Mouse (Mus musculus) midbrain, embryonic 14.5 days (tissue): Measurements from ENCODE around the gene Zbp1. TPM values are rescaled to one million over a fixed set of nuclear protein-coding genes. Genes with fewer than 3 reads are reported as not detected.

Experiments
- ATAC-seq: fragments of 200-750 bp; cut with Nextera tagmentation; 2 replicates; pipeline ENCODE4 v1.8.0; 2017; ENCODE audit warnings: moderate number of reproducible peaks, moderate library complexity; ENCODE audit not compliant: low FRiP score, low TSS enrichment
- DNase-seq: peaks from one replicate; pipeline ENCODE4 v3.0.0-alpha.2; 2015
- H3K27ac ChIP-seq: fragments of 300-500 bp; sonication (generic); replicated peaks from 2 replicates; pipeline ENCODE4 v1.5.1; 2014; ENCODE audit warnings: mild to moderate bottlenecking, low read depth, low read length, moderate library complexity
- H3K27me3 ChIP-seq: fragments of 300-500 bp; sonication (generic); 2 replicates; pipeline ENCODE4 v1.6.1; 2014; ENCODE audit warnings: low read length, control low read depth, mixed read lengths; ENCODE audit not compliant: control insufficient read depth, insufficient read depth
- H3K36me3 ChIP-seq: fragments of 300-500 bp; sonication (generic); 2 replicates; pipeline ENCODE4 v1.6.1; 2014; ENCODE audit warnings: low read length, control low read depth; ENCODE audit not compliant: control insufficient read depth, insufficient read depth
- H3K4me1 ChIP-seq: fragments of 300-500 bp; sonication (generic); 2 replicates; pipeline ENCODE4 v1.6.1; 2014; ENCODE audit warnings: mild to moderate bottlenecking, antibody characterized with exemption, low read length, control low read depth; ENCODE audit not compliant: control insufficient read depth, insufficient read depth
- H3K4me2 ChIP-seq: fragments of 300-500 bp; sonication (generic); 2 replicates; pipeline ENCODE4 v1.6.1; 2014; ENCODE audit warnings: mild to moderate bottlenecking, low read length, moderate library complexity
- H3K4me3 ChIP-seq: fragments of 300-500 bp; sonication (generic); replicated peaks from 2 replicates; pipeline ENCODE4 v1.5.1; 2014; ENCODE audit warnings: low read depth, low read length
- H3K9ac ChIP-seq: fragments of 300-500 bp; sonication (generic); replicated peaks from 2 replicates; pipeline ENCODE4 v1.6.1; 2014; ENCODE audit warnings: mild to moderate bottlenecking, low read length, moderate library complexity
- H3K9me3 ChIP-seq: fragments of 300-500 bp; sonication (generic); 2 replicates; pipeline ENCODE4 v1.6.1; 2016; ENCODE audit warnings: low read length, control low read depth, mixed read lengths; ENCODE audit not compliant: control insufficient read depth
- WGBS: fragments of 180-500 bp; shearing (Covaris S2); extraction: QIAGEN DNeasy Blood & Tissue Kit; methylation state at CpG from one replicate; pipeline ENCODE4 v1.1.7; 2014; 5-methylcytosine and 5-hydroxymethylcytosine counted together
- polyA plus RNA-seq: library from polyadenylated mRNA; unstranded; fragments of >200 nt; fragmentation: Nextera tagmentation; extraction: Ambion mirVana; gene quantifications from 2 replicates; pipeline ENCODE4 v1.2.1, GENCODE M21; 2014

Zbp1 gene
- polyA plus RNA-seq, 1 experiment from 2014 or later: 1.7 TPM

DNA sequence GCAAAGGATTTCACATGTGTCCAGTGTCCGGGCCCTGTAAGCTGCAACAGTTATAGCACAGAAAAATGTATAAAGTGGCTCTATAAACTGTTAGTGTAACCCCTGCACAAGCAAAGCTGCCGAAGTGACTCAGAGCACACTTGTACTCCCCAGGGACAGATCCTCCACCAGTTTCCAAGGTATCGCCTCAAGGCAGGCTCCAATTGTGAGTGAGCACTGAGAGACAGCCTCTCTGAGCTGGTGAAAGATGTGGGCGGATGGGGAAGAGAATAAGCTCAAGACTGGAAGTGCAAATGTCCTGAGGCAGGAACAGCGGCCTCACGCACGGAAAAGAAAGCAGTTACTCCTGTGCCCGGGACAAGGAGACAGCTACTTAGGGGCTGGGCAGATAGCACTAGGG, 31.2 kb upstream of the Zbp1 start:
- DNase-seq: no peak
- WGBS: 71% methylated on average over 8 of the region's 8 CpGs
- Histone ChIP-seq H3K27me3 (no peaks in the 10 kb centered on the region), H3K4me3 (no peak overlapping the region), H3K9me3 (no peaks in the 10 kb centered on the region), H3K27ac (no peak overlapping the region), H3K4me2 (no peak overlapping the region), H3K36me3 (no peaks in the 10 kb centered on the region), H3K4me1 (peaks cover 52% of the 10 kb centered on the region), H3K9ac (no peak overlapping the region)
- ATAC-seq: no peak

DNA sequence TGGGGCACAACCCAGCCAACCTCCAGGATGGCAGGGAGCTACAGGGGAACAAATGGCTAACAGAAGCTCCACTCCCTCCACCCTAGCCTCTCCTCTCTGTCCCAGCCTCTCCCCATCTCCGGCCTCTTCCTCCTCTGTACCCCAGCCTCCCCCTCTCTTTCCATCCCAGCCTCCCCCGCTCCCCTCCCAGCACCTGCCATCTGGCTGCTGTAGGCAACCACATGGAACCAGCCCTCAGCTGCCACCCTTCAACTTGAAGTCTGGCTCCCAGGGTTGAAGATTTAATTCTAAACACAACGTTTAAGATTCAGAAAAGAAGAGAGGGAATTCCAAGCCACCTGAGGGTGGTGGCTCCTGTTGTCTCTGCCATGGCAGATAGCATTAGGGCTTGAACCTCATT, 30.7 kb upstream of the Zbp1 start:
- no peak overlapping the region for H3K9ac ChIP-seq
- DNase-seq (no peak), ATAC-seq (no peak)
- no peak overlapping the region for H3K4me2 ChIP-seq
- H3K4me3 ChIP-seq: no peak overlapping the region
- WGBS: 35% methylated on average over 3 of the region's 3 CpGs
- no peaks in the 10 kb centered on the region for H3K36me3 ChIP-seq
- no peaks in the 10 kb centered on the region for H3K27me3 ChIP-seq
- H3K4me1 ChIP-seq: peaks cover 46% of the 10 kb centered on the region
- H3K9me3 ChIP-seq: no peaks in the 10 kb centered on the region
- no peak overlapping the region for H3K27ac ChIP-seq

DNA sequence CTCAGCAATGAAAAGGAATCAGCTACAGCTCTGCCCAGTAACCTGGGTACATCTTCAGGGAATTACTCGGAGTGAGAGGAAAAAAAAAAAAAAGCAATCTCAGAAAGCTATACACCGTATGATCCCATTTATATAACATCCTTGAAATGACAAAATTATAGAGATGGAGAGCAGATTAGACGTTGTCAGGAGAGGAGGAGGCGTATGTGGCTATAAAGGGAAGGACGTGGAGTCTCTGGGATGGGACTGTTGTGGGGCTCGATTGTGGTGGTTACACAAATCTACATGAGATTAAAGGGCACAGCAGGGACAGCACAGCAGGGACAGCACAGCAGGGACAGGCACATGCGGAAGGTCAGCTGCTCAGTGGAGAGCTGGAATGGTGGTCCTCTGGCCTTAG, 30.1 kb upstream of the Zbp1 start:
- Histone ChIP-seq H3K4me1 (peaks cover 41% of the 10 kb centered on the region), H3K27me3 (no peaks in the 10 kb centered on the region), H3K4me3 (no peak overlapping the region), H3K4me2 (no peak overlapping the region), H3K27ac (no peak overlapping the region), H3K9me3 (no peaks in the 10 kb centered on the region), H3K9ac (no peak overlapping the region), H3K36me3 (no peaks in the 10 kb centered on the region)
- DNase-seq: no peak
- 72% methylated on average over 7 of the region's 7 CpGs for WGBS
- ATAC-seq: no peak

DNA sequence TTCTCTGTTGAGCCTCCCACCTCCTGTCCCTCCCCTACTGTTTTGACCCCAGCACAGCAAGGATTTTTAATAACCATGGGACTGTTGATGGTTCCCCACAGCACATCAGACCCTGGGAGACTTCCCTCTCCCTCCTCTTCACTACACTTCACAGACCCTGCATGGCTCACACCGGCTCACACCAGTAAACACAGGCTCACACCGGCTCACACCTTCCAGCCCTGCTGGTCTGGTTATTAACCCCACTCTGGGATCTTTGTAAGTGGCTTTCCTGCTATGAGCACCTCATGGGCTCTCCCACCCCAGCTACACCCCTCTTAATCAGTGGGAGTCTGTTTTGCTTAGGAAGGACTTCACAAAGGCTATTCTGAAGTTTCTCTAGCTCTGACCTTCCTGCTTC, 29.2 kb upstream of the Zbp1 start:
- WGBS: 51% methylated on average over 2 of the region's 2 CpGs
- Histone ChIP-seq H3K4me2 (no peak overlapping the region), H3K27me3 (no peaks in the 10 kb centered on the region), H3K9me3 (no peaks in the 10 kb centered on the region), H3K27ac (no peak overlapping the region), H3K4me3 (no peak overlapping the region), H3K36me3 (no peaks in the 10 kb centered on the region), H3K9ac (no peak overlapping the region), H3K4me1 (peaks cover 39% of the 10 kb centered on the region)
- no peak for ATAC-seq
- no peak for DNase-seq

DNA sequence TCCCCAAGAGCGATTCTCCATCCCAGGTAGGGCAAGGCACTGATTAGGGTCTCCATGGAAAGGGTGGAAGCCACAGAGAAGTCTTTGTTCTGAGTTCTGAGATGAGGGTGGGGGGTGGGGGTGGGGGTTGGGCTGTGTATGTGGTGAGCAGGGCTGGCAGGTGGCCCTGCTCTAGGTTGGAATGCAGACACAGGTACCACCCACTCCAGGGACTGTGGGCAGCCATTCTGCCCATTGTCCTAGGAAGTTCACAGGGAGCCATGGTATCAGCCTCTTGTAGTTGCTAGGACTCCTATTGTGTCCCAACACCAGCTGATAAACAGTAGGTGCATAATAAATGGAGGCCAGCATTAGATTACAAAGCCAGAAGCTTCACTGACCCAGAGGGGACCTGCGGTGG, 28.5 kb upstream of the Zbp1 start:
- ATAC-seq: no peak
- 32% methylated on average over 2 of the region's 2 CpGs for WGBS
- Histone ChIP-seq H3K36me3 (no peaks in the 10 kb centered on the region), H3K4me3 (no peak overlapping the region), H3K27ac (no peak overlapping the region), H3K9ac (no peak overlapping the region), H3K4me1 (peaks cover 36% of the 10 kb centered on the region), H3K4me2 (no peak overlapping the region), H3K9me3 (no peaks in the 10 kb centered on the region), H3K27me3 (no peaks in the 10 kb centered on the region)
- no peak for DNase-seq

DNA sequence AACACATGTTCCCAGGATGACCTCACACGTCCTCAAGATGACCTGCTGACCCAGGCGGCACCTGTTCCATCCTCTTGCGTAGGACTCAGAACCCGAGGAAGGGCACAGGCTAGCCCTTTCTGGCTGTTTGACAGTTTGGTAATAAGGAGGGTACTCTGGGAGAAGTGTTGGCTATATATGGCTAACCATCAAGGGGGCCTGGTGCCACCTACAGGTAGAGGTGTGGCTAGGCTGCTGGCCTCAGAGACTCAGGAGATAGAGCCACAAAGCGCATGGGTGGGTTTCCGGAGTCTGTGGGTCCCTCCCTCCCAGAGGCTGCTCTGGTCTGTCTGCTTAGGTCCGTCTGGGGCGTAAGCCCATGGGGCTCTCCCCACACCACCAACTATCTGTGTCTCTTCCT, 28.0 kb upstream of the Zbp1 start:
- ATAC-seq: no peak
- H3K4me1 ChIP-seq: peaks cover 31% of the 10 kb centered on the region
- no peak overlapping the region for H3K27ac ChIP-seq
- no peaks in the 10 kb centered on the region for H3K9me3 ChIP-seq
- H3K9ac ChIP-seq: no peak overlapping the region
- H3K27me3 ChIP-seq: no peaks in the 10 kb centered on the region
- no peak for DNase-seq
- no peak overlapping the region for H3K4me3 ChIP-seq
- no peaks in the 10 kb centered on the region for H3K36me3 ChIP-seq
- H3K4me2 ChIP-seq: no peak overlapping the region
- 75% methylated on average over 8 of the region's 8 CpGs for WGBS

DNA sequence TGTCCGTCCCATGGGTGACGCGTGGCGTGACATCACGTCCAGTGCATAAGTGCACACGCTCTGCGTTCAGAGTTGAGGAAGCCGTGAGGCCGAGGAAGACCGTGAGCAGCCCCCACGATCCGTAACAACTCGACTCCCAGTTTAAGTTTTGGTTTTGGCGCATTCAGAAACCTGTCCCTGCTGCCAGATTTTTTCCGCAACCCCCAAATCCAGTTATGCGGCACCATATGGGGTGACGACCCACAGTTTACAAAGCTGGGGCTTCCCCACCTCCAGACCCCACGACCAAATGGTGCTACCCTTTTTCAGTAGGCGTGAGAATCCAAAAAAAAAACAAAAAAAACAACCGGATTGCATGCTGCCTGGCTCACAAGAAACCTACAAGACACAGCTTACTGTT, 26.5 kb upstream of the Zbp1 start:
- peaks cover 27% of the 10 kb centered on the region for H3K4me1 ChIP-seq
- WGBS: 87% methylated on average over 20 of the region's 20 CpGs
- no peaks in the 10 kb centered on the region for H3K27me3 ChIP-seq
- ATAC-seq (no peak), DNase-seq (no peak)
- no peak overlapping the region for H3K27ac ChIP-seq
- H3K4me2 ChIP-seq: no peak overlapping the region
- no peak overlapping the region for H3K4me3 ChIP-seq
- no peak overlapping the region for H3K9ac ChIP-seq
- H3K9me3 ChIP-seq: no peaks in the 10 kb centered on the region
- H3K36me3 ChIP-seq: no peaks in the 10 kb centered on the region

DNA sequence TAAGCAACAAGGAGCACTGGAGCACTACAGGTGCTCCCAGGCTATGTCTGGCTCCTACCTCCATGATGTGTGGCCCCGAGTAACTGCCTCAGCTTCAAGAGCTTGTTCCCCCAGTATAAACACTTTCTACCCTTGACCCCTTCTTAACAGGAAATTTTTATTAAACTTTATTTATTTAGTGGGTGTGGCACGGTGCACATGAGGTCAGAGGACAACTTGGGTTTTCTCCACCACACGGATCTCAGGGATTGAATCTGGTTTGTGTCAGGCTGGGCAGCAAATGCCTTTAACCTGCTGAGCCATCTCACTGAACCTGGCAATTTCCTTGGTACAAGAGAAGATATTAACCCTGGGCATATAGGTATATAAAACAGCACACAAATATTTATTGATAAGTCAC, 25.4 kb upstream of the Zbp1 start:
- Histone ChIP-seq H3K27me3 (no peaks in the 10 kb centered on the region), H3K4me1 (peaks cover 25% of the 10 kb centered on the region), H3K36me3 (no peaks in the 10 kb centered on the region), H3K4me2 (no peak overlapping the region), H3K9me3 (no peaks in the 10 kb centered on the region), H3K27ac (no peak overlapping the region), H3K9ac (no peak overlapping the region), H3K4me3 (no peak overlapping the region)
- ATAC-seq (no peak), DNase-seq (no peak)
- 83% methylated on average over 3 of the region's 3 CpGs for WGBS

DNA sequence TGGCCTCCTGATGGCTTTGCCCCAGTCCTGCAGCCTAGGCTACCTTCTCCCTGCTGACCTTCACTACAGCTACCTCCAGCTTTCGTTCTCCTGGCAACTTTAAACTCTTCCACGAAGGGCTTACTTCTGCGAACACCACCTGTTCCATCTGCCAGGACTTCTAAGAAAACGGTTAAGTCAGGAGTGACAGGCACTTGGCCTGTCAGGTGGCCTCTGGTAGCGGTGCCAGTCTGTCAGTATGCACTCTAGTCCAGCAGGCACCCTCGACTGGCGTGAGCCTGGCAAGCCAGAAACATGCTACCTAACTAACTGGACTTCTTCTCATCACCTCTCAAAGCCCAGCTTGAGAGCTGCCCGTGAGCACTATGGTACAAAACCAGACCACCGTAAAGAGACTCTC, 24.9 kb upstream of the Zbp1 start:
- Histone ChIP-seq H3K27ac (no peak overlapping the region), H3K36me3 (no peaks in the 10 kb centered on the region), H3K9ac (no peak overlapping the region), H3K9me3 (no peaks in the 10 kb centered on the region), H3K4me2 (no peak overlapping the region), H3K4me1 (peaks cover 29% of the 10 kb centered on the region), H3K4me3 (no peak overlapping the region), H3K27me3 (no peaks in the 10 kb centered on the region)
- no peak for DNase-seq
- WGBS: 70% methylated on average over 9 of the region's 9 CpGs
- ATAC-seq: no peak
